Mouse (Mus musculus): ENCODE results near the gene Ahnak2. TPM values are rescaled to one million over a fixed set of nuclear protein-coding genes. Genes with fewer than 3 reads are reported as not detected.
A peak's percentile ranks its signal among the peaks of the same experiment; 100 is the strongest.

Gene Ahnak2
- polyA plus RNA-seq, 1 experiment, result 0.83 TPM

GRCm38 (mm10) chr12:112750976-112751375 is 51.5 kb downstream of the Ahnak2 start:
- no peak overlapping the region for H3K4me3 ChIP-seq (ENCODE audit: extremely low read depth, insufficient read depth, insufficient read length)
- no peaks in the 10 kb centered on the region for H3K4me1 ChIP-seq (ENCODE audit: control insufficient read depth, insufficient read depth, insufficient read length)
- TF ChIP-seq POLR2A (IDR thresholded peaks at IDR 0.05; ENCODE audit: low read depth, low read length) (no peak), CTCF (IDR thresholded peaks at IDR 0.05; ENCODE audit: extremely low read depth, insufficient read depth, insufficient read length, insufficient replicate concordance) (no peak)
- 88% methylated on average over 12 of the region's 12 CpGs for WGBS
- H3K27me3 ChIP-seq (ENCODE audit: control insufficient read depth, insufficient read depth, low read length), result no peaks in the 10 kb centered on the region
- no peaks in the 10 kb centered on the region for H3K36me3 ChIP-seq (ENCODE audit: control insufficient read depth, insufficient read depth, low read length)
- DNase-seq (ENCODE audit: low read depth in 1 of 2, low spot score in 2 of 2), result no peak
- H3K27ac ChIP-seq (ENCODE audit: insufficient read depth, low read length), result no peak overlapping the region

GRCm38 (mm10) chr12:112747606-112747970 is 54.9 kb downstream of the Ahnak2 start:
- DNase-seq (ENCODE audit: low read depth in 1 of 2, low spot score in 2 of 2), result no peak
- no peak overlapping the region for H3K27ac ChIP-seq (ENCODE audit: insufficient read depth, low read length)
- no peak overlapping the region for H3K4me3 ChIP-seq (ENCODE audit: extremely low read depth, insufficient read depth, insufficient read length)
- peaks cover 3% of the 10 kb centered on the region; the same call in 1 of the 2 replicates for H3K4me1 ChIP-seq (ENCODE audit: control insufficient read depth, insufficient read depth, insufficient read length)
- TF ChIP-seq POLR2A (IDR thresholded peaks at IDR 0.05; ENCODE audit: low read depth, low read length) (no peak), CTCF (IDR thresholded peaks at IDR 0.05; ENCODE audit: extremely low read depth, insufficient read depth, insufficient read length, insufficient replicate concordance) (no peak)
- no peaks in the 10 kb centered on the region for H3K36me3 ChIP-seq (ENCODE audit: control insufficient read depth, insufficient read depth, low read length)
- no peaks in the 10 kb centered on the region for H3K27me3 ChIP-seq (ENCODE audit: control insufficient read depth, insufficient read depth, low read length)
- 76% methylated on average over 8 of the region's 8 CpGs for WGBS

GRCm38 (mm10) chr12:112746808-112747605 is 55.5 kb downstream of the Ahnak2 start:
- no peak overlapping the region for H3K27ac ChIP-seq (ENCODE audit: insufficient read depth, low read length)
- peak; percentile 34 to 64 for DNase-seq (ENCODE audit: low read depth in 1 of 2, low spot score in 2 of 2)
- H3K27me3 ChIP-seq (ENCODE audit: control insufficient read depth, insufficient read depth, low read length), result no peaks in the 10 kb centered on the region
- no peaks in the 10 kb centered on the region for H3K36me3 ChIP-seq (ENCODE audit: control insufficient read depth, insufficient read depth, low read length)
- no peak overlapping the region for H3K4me3 ChIP-seq (ENCODE audit: extremely low read depth, insufficient read depth, insufficient read length)
- peaks cover 5% of the 10 kb centered on the region; the same call in 1 of the 2 replicates for H3K4me1 ChIP-seq (ENCODE audit: control insufficient read depth, insufficient read depth, insufficient read length)
- WGBS, result 31% methylated on average over 10 of the region's 10 CpGs
- TF ChIP-seq CTCF (IDR thresholded peaks at IDR 0.05; ENCODE audit: extremely low read depth, insufficient read depth, insufficient read length, insufficient replicate concordance) (peak; percentile 49; the same call in 1 of the 2 replicates), POLR2A (IDR thresholded peaks at IDR 0.05; ENCODE audit: low read depth, low read length) (no peak)

- DNase-seq (ENCODE audit: low read depth in 1 of 2, low spot score in 2 of 2), result no peak
- no peaks in the 10 kb centered on the region for H3K27me3 ChIP-seq (ENCODE audit: control insufficient read depth, insufficient read depth, low read length)
- 85% methylated on average over 4 of the region's 4 CpGs for WGBS
Measured at GRCm38 (mm10) chr12:112746461-112746807, 56.0 kb downstream of the Ahnak2 start.

GRCm38 (mm10) chr12:112745716-112746115 is 56.7 kb downstream of the Ahnak2 start:
- TF ChIP-seq POLR2A (IDR thresholded peaks at IDR 0.05; ENCODE audit: low read depth, low read length) (no peak), CTCF (IDR thresholded peaks at IDR 0.05; ENCODE audit: extremely low read depth, insufficient read depth, insufficient read length, insufficient replicate concordance) (no peak)
- 73% methylated on average over 10 of the region's 10 CpGs for WGBS
- no peaks in the 10 kb centered on the region for H3K27me3 ChIP-seq (ENCODE audit: control insufficient read depth, insufficient read depth, low read length)
- no peaks in the 10 kb centered on the region for H3K36me3 ChIP-seq (ENCODE audit: control insufficient read depth, insufficient read depth, low read length)
- no peak for DNase-seq (ENCODE audit: low read depth in 1 of 2, low spot score in 2 of 2)
- no peak overlapping the region for H3K27ac ChIP-seq (ENCODE audit: insufficient read depth, low read length)
- no peak overlapping the region for H3K4me3 ChIP-seq (ENCODE audit: extremely low read depth, insufficient read depth, insufficient read length)
- peaks cover 5% of the 10 kb centered on the region; the same call in 1 of the 2 replicates for H3K4me1 ChIP-seq (ENCODE audit: control insufficient read depth, insufficient read depth, insufficient read length)

More at GRCm38 (mm10) chr12:112746461-112746807, 56.0 kb downstream of the Ahnak2 start:
- Histone ChIP-seq H3K27ac (ENCODE audit: insufficient read depth, low read length) (no peak overlapping the region), H3K36me3 (ENCODE audit: control insufficient read depth, insufficient read depth, low read length) (no peaks in the 10 kb centered on the region), H3K4me3 (ENCODE audit: extremely low read depth, insufficient read depth, insufficient read length) (no peak overlapping the region), H3K4me1 (ENCODE audit: control insufficient read depth, insufficient read depth, insufficient read length) (peaks cover 5% of the 10 kb centered on the region; the same call in 1 of the 2 replicates)
- TF ChIP-seq POLR2A (IDR thresholded peaks at IDR 0.05; ENCODE audit: low read depth, low read length) (no peak), CTCF (IDR thresholded peaks at IDR 0.05; ENCODE audit: extremely low read depth, insufficient read depth, insufficient read length, insufficient replicate concordance) (no peak)

- Histone ChIP-seq H3K4me1 (ENCODE audit: control insufficient read depth, insufficient read depth, insufficient read length) (peaks cover 5% of the 10 kb centered on the region; the same call in 1 of the 2 replicates), H3K36me3 (ENCODE audit: control insufficient read depth, insufficient read depth, low read length) (no peaks in the 10 kb centered on the region), H3K4me3 (ENCODE audit: extremely low read depth, insufficient read depth, insufficient read length) (no peak overlapping the region), H3K27me3 (ENCODE audit: control insufficient read depth, insufficient read depth, low read length) (no peaks in the 10 kb centered on the region), H3K27ac (ENCODE audit: insufficient read depth, low read length) (no peak overlapping the region)
- DNase-seq (ENCODE audit: low read depth in 1 of 2, low spot score in 2 of 2), result no peak
- TF ChIP-seq POLR2A (IDR thresholded peaks at IDR 0.05; ENCODE audit: low read depth, low read length) (no peak), CTCF (IDR thresholded peaks at IDR 0.05; ENCODE audit: extremely low read depth, insufficient read depth, insufficient read length, insufficient replicate concordance) (no peak)
- WGBS, result 89% methylated on average over 10 of the region's 10 CpGs
Measured at GRCm38 (mm10) chr12:112744891-112745580, 57.4 kb downstream of the Ahnak2 start.

All from spleen, adult 2 months (tissue).